Mouse (Mus musculus) C2C12 (cell line): ENCODE measurements at regions not wholly inside any gene's neighbourhood (a gene's known extent, or its start where the extent isn't known, plus 50 kb on each side); places are given as distances from the start of the nearest gene placed in this dataset.
"Not testable (repeated sequence)": the region's sequence is repeated elsewhere in the genome, so short reads cannot be mapped to it uniquely, and the experiment has no call there.

ENCODE experiments used
- CTCF ChIP-seq: IDR thresholded peaks from one replicate; pipeline ENCODE4 v1.5.1; 2011; ENCODE audit not compliant: control insufficient read depth, insufficient read depth, insufficient read length
- FOSL1 ChIP-seq: IDR thresholded peaks from one replicate; pipeline ENCODE4 v1.8.0; 2011; ENCODE audit warnings: mild to moderate bottlenecking, low read length; ENCODE audit not compliant: poor library complexity, insufficient read depth, severe bottlenecking
- MAX ChIP-seq: IDR thresholded peaks from one replicate; pipeline ENCODE4 v1.6.1; 2011; ENCODE audit warnings: mild to moderate bottlenecking, control low read depth

DNA sequence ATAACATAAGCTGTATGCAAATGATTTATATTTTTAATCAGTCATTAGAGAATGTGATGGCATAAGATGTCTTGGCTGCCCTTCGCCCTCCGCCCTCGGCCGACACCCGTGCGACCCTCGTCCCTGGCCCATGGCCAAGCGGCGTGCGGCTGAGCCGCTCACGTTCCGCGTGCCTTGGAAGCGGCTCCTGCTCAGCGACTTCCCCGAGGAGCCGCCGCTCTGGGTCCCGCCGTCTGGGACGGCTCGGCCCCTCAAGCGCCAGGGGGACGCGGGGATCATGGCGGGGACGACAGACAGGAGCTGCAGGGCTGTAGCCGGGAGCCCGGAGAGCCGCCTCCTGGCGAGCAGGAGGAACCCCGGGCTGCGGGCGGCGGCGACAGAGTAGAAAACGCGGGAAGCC, 145.5 kb upstream of the Rab39b start:
- TF ChIP-seq CTCF, MAX, FOSL1: not testable (repeated sequence)
